Mouse (Mus musculus) limb, embryonic 13.5 days (tissue): Measurements from ENCODE around the gene Ttll8. TPM values are rescaled to one million over a fixed set of nuclear protein-coding genes. Genes with fewer than 3 reads are reported as not detected.

ENCODE experiments used
- ATAC-seq: fragments of 200-750 bp; cut with Nextera tagmentation; 2 replicates; pipeline ENCODE4 v1.8.0; 2017; ENCODE audit warnings: low read depth, moderate number of reproducible peaks, moderate TSS enrichment; ENCODE audit not compliant: low FRiP score
- H3K27ac ChIP-seq: fragments of 300-500 bp; sonication (generic); 2 replicates; pipeline ENCODE4 v1.5.1; 2015; ENCODE audit warnings: inconsistent platforms, mild to moderate bottlenecking, moderate library complexity
- H3K27me3 ChIP-seq: fragments of 300-500 bp; sonication (generic); 2 replicates; pipeline ENCODE4 v1.6.1; 2015; ENCODE audit warnings: mild to moderate bottlenecking, inconsistent platforms
- H3K36me3 ChIP-seq: fragments of 300-500 bp; sonication (generic); 2 replicates; pipeline ENCODE4 v1.6.1; 2015; ENCODE audit warnings: inconsistent platforms, mild to moderate bottlenecking, moderate library complexity
- H3K4me1 ChIP-seq: fragments of 300-500 bp; sonication (generic); 2 replicates; pipeline ENCODE4 v1.6.1; 2015; ENCODE audit warnings: inconsistent platforms
- H3K4me2 ChIP-seq: fragments of 300-500 bp; sonication (generic); replicated peaks from 2 replicates; pipeline ENCODE4 v1.6.1; 2015; ENCODE audit warnings: inconsistent platforms, mild to moderate bottlenecking, moderate library complexity
- H3K4me3 ChIP-seq: fragments of 300-500 bp; sonication (generic); 2 replicates; pipeline ENCODE4 v1.5.1; 2015; ENCODE audit warnings: moderate library complexity, mild to moderate bottlenecking, inconsistent platforms
- H3K9ac ChIP-seq: fragments of 300-500 bp; sonication (generic); 2 replicates; pipeline ENCODE4 v1.6.1; 2015; ENCODE audit warnings: mild to moderate bottlenecking, inconsistent platforms
- H3K9me3 ChIP-seq: fragments of 300-500 bp; sonication (generic); 2 replicates; pipeline ENCODE4 v1.6.1; 2016; ENCODE audit warnings: inconsistent platforms
- WGBS: fragments of 180-500 bp; shearing (Covaris S2); methylation state at CpG from one replicate; pipeline ENCODE4 v1.1.7; 2015; 5-methylcytosine and 5-hydroxymethylcytosine counted together
- polyA plus RNA-seq: library from polyadenylated mRNA; unstranded; fragments of >200 nt; fragmentation: Nextera tagmentation; extraction: Ambion mirVana; gene quantifications from 2 replicates; pipeline ENCODE4 v1.2.1, GENCODE M21; 2015

Ttll8 gene
- polyA plus RNA-seq, 1 experiment from 2014 or later = not detected

DNA sequence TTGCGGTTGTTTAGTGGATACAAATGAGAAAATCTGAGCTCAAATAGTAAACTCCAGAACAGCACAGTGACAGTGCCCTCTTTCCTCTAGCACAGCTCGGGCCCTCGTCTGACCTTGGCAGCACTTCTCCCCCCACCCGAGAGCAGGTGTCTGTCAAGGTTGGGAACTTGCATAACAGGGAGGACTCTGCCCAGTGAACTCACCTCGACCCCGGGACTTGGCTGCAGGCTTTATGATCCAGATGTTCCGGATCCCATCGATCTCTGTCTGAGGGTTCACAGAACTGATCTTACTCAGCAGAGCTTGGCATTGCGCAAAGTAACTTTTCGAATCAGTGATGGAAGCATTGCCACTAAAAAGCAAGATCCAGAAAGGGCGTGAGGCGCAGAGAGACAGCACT lies 34.9 kb downstream of the Ttll8 start:
- ATAC-seq = no peak
- no peaks in the 10 kb centered on the region for H3K27me3 ChIP-seq
- no peak overlapping the region for H3K9ac ChIP-seq
- no peaks in the 10 kb centered on the region for H3K4me1 ChIP-seq
- no peaks in the 10 kb centered on the region for H3K36me3 ChIP-seq
- no peak overlapping the region for H3K27ac ChIP-seq
- H3K4me3 ChIP-seq = no peak overlapping the region
- no peaks in the 10 kb centered on the region for H3K9me3 ChIP-seq
- WGBS = 74% methylated on average over 12 of the region's 12 CpGs
- no peak overlapping the region for H3K4me2 ChIP-seq

DNA sequence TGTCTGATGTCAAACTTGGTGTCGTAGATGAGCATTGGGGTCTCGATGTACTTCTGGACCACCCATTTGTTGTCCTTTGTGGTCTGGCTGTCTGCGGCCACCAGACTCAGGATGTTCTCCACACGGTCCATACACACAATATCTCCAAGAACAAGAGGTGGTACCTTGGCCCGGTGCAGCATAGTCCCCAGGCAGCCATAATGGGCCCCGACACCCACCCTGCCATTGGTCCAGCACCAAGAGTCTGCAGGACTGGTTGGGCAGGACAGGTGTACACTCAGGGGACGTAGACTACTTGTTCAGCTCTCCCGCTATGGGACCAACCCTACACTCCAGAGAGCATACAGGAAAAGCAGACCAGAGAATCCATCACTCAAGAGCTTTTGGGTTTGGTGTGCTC lies 37.1 kb downstream of the Ttll8 start:
- Histone ChIP-seq H3K4me1 (no peaks in the 10 kb centered on the region), H3K27ac (no peak overlapping the region), H3K4me3 (no peak overlapping the region), H3K9ac (no peak overlapping the region), H3K9me3 (no peaks in the 10 kb centered on the region), H3K27me3 (no peaks in the 10 kb centered on the region), H3K36me3 (no peaks in the 10 kb centered on the region), H3K4me2 (no peak overlapping the region)
- WGBS = 91% methylated on average over 8 of the region's 8 CpGs
- no peak for ATAC-seq

DNA sequence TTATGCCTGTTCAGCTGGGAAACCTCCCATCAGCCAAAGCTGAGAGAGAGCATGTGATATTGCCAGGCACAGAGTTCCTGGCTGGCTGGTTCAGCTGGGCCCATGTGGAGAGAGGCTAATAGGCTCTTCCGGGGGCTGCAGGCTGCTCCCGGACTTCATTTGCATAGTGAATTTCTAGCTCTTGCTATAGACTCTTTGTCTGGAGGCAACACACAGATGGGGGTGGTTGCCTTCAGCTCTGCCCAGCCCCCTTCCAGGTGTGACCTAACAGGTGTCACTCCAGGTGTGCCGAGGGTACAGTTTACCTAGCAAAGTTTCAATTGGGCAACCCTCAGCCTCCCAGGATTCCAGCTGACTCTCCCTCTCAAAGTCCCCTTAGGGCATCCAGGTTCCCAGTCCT lies 37.9 kb downstream of the Ttll8 start:
- Histone ChIP-seq H3K9me3 (no peaks in the 10 kb centered on the region), H3K27me3 (no peaks in the 10 kb centered on the region), H3K9ac (no peak overlapping the region), H3K4me3 (no peak overlapping the region), H3K27ac (no peak overlapping the region), H3K4me1 (no peaks in the 10 kb centered on the region), H3K36me3 (no peaks in the 10 kb centered on the region), H3K4me2 (no peak overlapping the region)
- ATAC-seq = no peak
- WGBS = 37% methylated on average over 3 of the region's 3 CpGs

DNA sequence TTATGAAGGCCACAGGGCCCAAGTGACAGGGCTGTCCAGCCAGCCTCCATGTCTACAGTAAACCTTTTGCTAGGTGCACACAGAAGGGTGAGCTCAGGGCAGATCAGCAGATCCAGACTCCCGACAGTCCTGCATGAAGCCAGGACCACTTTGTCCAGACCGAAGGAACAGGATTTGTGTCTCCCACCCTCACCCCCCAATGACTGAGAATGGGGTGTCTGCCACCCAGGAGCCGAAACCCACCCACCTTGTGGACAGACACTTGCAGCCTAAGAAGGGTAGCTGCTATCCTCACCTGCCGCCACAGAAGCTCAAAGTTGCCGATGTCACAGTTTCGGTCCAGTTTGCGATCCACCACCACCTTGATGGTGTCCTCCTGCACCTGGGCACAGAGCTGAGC lies 39.2 kb downstream of the Ttll8 start:
- no peaks in the 10 kb centered on the region for H3K36me3 ChIP-seq
- no peak overlapping the region for H3K9ac ChIP-seq
- H3K9me3 ChIP-seq = no peaks in the 10 kb centered on the region
- no peaks in the 10 kb centered on the region for H3K4me1 ChIP-seq
- no peaks in the 10 kb centered on the region for H3K27me3 ChIP-seq
- 92% methylated on average over 7 of the region's 7 CpGs for WGBS
- ATAC-seq = no peak
- no peak overlapping the region for H3K4me2 ChIP-seq
- H3K27ac ChIP-seq = no peak overlapping the region
- H3K4me3 ChIP-seq = no peak overlapping the region

DNA sequence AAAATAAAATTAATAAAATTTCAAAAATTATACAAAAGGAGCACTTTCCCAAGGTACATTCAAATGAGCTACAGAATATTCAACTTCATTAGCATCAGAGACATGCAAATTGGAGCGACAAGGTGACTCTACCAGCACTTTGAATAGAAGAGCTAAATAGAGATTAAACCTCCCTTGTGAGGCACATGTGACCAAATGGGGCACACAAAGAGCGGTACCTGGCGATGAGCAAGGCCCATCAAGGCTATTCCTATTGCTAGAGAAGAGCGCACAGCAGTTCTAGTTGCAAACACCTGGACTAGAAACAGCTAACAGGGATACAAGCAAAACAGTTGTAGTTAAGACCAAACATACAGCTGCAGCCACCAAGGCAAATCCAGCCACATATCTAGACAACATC lies 47.9 kb downstream of the Ttll8 start:
- H3K9ac ChIP-seq = no peak overlapping the region
- WGBS = 65% methylated on average over 4 of the region's 4 CpGs
- H3K4me3 ChIP-seq = no peak overlapping the region
- H3K4me2 ChIP-seq = no peak overlapping the region
- H3K36me3 ChIP-seq = no peaks in the 10 kb centered on the region
- H3K4me1 ChIP-seq = no peaks in the 10 kb centered on the region
- no peaks in the 10 kb centered on the region for H3K9me3 ChIP-seq
- no peaks in the 10 kb centered on the region for H3K27me3 ChIP-seq
- ATAC-seq = no peak
- no peak overlapping the region for H3K27ac ChIP-seq

DNA sequence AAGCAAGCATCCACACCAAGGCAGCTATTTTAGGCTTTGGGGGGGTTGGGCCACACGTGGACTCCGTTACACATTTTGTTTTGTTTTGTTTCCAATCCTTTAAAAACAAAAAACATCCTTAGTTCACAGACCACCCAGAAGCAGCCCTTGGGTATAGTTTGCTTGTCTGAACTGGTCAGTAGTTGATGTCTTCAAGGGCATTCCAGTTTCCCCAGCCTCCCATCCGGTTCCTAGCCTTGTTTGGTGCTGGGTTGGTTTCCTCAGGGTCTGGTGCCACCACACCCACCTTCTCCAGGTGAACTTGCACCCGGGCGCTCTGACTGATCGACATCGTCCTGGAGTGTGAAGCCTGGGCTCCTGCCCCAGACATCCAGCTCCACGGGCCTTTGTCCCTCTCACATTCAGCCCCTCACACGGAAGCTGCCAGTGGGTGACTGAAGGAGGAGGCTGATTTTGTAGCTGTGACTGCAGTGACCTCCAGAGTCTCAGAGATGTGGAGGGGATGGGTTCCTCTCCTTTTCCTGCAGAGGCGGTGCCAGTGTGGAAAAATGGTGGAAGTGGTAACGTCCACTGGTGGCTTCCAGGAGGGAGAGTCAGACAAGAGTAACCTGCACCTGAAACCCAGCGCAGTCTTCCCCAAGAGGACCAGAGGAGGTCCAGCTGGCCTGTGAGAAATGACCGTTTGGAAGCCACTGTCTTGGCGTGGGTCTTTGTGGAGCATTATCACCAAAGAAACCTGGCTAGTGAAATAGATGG lies 50.0 kb downstream of the Ttll8 start:
- H3K9ac ChIP-seq = no peak overlapping the region
- no peak for ATAC-seq
- no peaks in the 10 kb centered on the region for H3K4me1 ChIP-seq
- no peaks in the 10 kb centered on the region for H3K36me3 ChIP-seq
- H3K4me3 ChIP-seq = no peak overlapping the region
- no peaks in the 10 kb centered on the region for H3K27me3 ChIP-seq
- no peak overlapping the region for H3K4me2 ChIP-seq
- no peaks in the 10 kb centered on the region for H3K9me3 ChIP-seq
- 82% methylated on average over 14 of the region's 14 CpGs for WGBS
- H3K27ac ChIP-seq = no peak overlapping the region

DNA sequence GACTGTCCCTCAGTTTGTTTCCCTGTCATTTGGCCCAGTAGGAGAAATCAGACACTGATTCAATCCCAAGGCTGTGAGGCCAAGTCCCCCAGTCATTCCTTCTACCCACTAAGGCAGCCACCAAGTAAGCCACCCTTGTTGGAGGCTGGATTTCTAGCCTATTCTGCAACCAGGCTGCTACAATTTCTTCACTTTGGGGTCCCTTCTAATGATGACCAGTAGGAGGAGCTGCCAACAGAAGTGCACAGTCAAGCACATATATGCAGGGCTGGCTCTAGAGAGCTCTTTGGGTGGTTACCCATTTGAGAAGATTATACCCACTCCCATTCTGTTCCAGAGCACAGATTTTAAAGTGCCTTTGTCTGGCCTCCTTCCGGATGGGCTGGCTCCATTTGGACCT lies 51.1 kb downstream of the Ttll8 start:
- H3K27ac ChIP-seq = no peak overlapping the region
- no peaks in the 10 kb centered on the region for H3K36me3 ChIP-seq
- H3K4me1 ChIP-seq = no peaks in the 10 kb centered on the region
- 90% methylated on average over 1 of the region's 1 CpGs for WGBS
- ATAC-seq = no peak
- H3K4me2 ChIP-seq = no peak overlapping the region
- H3K9ac ChIP-seq = no peak overlapping the region
- H3K27me3 ChIP-seq = no peaks in the 10 kb centered on the region
- no peak overlapping the region for H3K4me3 ChIP-seq
- H3K9me3 ChIP-seq = no peaks in the 10 kb centered on the region

DNA sequence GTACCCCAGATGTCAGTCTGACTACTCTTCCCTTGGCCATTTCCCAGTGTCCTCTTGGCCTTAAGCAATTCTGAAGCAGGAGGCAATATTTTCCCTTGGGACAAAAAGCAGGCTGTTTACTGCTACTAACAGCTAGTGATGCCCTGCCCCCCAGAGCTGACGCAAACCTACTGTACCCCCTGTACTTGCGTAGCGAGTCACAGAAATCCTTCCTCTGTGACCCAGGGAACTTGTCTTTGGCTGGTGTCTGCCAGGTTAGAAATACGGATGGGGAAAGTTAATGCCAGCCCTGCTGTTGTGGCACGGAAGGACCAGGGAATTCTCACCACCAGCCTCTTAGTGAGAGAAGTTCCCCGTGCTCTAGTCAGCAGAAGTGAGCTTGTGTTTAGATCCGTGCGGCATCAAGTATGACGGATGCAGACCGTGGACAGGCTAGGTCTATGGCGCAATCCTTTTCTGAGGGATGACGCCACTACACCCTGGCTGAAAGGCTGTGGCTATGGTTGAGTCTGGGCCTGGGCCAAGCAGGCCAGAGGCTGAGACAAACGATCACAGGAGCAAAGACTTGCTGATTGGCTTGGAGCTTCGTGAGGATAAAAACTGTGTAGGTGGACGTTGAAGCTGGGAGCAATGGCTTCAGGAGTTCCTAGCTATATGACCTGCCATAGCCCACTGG lies 51.9 kb downstream of the Ttll8 start:
- Histone ChIP-seq H3K4me2 (no peak overlapping the region), H3K36me3 (no peaks in the 10 kb centered on the region), H3K9me3 (no peaks in the 10 kb centered on the region), H3K4me1 (no peaks in the 10 kb centered on the region), H3K27me3 (no peaks in the 10 kb centered on the region), H3K27ac (no peak overlapping the region), H3K9ac (no peak overlapping the region), H3K4me3 (no peak overlapping the region)
- WGBS = 84% methylated on average over 15 of the region's 15 CpGs
- ATAC-seq = no peak

DNA sequence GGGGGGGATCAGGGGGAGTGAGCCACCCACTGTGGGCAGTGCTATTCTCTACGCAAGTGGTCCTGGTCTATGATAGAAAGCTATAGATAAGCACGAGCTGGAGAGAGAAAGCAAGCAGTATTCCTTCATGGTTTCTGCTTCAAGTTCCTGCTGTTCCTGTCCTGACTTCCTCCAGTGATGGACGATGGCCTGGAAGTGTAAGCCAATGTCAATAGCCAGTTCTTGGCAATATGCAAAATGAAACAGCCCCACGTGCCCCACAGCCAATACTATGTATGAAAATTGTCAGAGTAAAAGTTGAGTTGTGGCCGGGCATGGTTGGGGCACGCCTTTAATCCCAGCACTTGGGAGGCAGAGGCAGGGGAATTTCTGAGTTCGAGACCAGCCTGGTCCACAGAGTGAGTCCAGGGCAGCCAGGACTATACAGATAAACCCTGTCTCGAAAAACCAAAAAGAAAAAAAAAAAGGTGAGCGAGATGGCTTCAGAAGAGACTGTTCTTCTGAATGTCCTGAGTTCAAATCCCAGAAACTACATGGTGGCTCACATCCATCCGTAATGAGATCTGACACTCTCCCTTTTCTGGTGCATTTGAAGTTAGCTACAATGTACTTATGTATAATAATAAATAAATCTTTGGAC lies 57.8 kb downstream of the Ttll8 start:
- Histone ChIP-seq H3K9me3 (no peaks in the 10 kb centered on the region), H3K4me1 (0 out of 2 replicates have a peak, but pooled peaks cover under 1% of the 10 kb centered on the region), H3K27ac (no peak overlapping the region), H3K9ac (no peak overlapping the region), H3K36me3 (no peaks in the 10 kb centered on the region), H3K27me3 (peaks cover 3% of the 10 kb centered on the region; the same call in 1 of the 2 replicates), H3K4me3 (no peak overlapping the region), H3K4me2 (no peak overlapping the region)
- 89% methylated on average over 10 of the region's 10 CpGs for WGBS
- no peak for ATAC-seq

DNA sequence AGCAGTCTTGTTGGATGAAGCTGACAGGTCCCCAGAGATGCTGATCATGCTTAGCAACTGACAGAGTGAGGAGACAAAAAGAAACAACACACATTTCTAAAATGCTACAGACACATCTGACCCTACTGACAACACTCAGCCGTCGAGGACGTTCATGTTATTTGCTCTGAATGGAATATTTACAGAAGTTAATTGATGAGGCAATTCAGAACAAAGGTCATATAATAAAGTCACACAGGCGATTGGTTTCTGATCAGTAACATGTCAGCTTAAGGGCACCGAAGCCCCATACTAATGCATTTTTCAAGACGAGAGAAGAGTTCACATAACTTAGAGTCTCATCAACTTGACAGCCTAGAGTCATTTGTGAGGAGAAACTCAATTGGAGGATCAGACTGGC lies 58.3 kb downstream of the Ttll8 start:
- Histone ChIP-seq H3K9me3 (no peaks in the 10 kb centered on the region), H3K9ac (no peak overlapping the region), H3K36me3 (no peaks in the 10 kb centered on the region), H3K4me2 (no peak overlapping the region), H3K4me1 (0 out of 2 replicates have a peak, but pooled peaks cover 6% of the 10 kb centered on the region), H3K27me3 (peaks cover 3% of the 10 kb centered on the region; the same call in 1 of the 2 replicates), H3K4me3 (no peak overlapping the region), H3K27ac (no peak overlapping the region)
- 88% methylated on average over 6 of the region's 6 CpGs for WGBS
- ATAC-seq = no peak

DNA sequence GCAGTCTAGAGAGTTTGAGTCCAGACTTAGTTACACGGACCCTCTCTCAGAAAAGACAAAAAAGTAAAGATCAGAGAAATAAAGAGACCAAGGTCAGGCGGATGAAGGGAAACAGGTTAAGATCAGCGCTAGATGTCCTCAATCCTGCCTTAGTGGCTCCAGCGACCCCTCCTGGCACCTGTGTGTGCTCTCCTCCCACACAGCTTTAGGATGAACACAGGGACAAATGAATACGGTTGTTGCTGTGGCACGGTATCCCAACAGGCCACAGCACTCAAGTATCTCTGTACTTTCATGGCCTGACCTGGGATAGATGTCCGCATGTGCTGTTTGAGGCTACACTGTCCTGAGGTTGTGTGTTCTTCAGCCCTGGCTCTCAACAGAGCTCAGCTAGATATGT lies 59.1 kb downstream of the Ttll8 start:
- WGBS = 65% methylated on average over 7 of the region's 7 CpGs
- peaks cover 6% of the 10 kb centered on the region for H3K27me3 ChIP-seq

DNA sequence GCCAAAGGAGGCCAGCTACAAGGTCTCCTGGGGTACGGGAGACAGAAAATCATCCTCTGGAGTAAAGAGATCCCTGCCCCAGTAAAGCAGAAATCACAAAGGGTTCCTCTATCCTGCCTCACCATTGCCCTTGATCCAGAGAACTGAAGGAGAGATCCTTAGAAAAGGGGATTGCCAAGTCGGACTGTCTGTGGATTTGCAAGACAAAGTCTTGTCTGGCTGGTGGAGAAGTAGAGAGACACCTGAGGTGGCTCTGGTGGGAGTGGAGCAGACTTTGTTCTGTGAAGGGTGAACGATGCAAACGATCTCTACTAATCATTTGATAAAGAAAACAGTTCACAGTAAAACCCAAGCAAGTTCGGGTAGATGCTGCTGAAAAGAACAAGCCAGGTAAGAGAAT lies 61.3 kb downstream of the Ttll8 start:
- H3K9ac ChIP-seq = no peak overlapping the region
- H3K27ac ChIP-seq = no peak overlapping the region
- H3K4me3 ChIP-seq = no peak overlapping the region
- no peak for ATAC-seq
- H3K9me3 ChIP-seq = no peaks in the 10 kb centered on the region
- 75% methylated on average over 5 of the region's 5 CpGs for WGBS
- H3K36me3 ChIP-seq = no peaks in the 10 kb centered on the region
- 0 out of 2 replicates have a peak, but pooled peaks cover 6% of the 10 kb centered on the region for H3K4me1 ChIP-seq
- no peak overlapping the region for H3K4me2 ChIP-seq
- H3K27me3 ChIP-seq = peaks cover 14% of the 10 kb centered on the region

More for the DNA sequence above, 59.1 kb downstream of the Ttll8 start:
- no peak overlapping the region for H3K4me3 ChIP-seq
- no peaks in the 10 kb centered on the region for H3K36me3 ChIP-seq
- H3K4me1 ChIP-seq = 0 out of 2 replicates have a peak, but pooled peaks cover 6% of the 10 kb centered on the region
- no peak for ATAC-seq
- H3K9ac ChIP-seq = no peak overlapping the region
- no peak overlapping the region for H3K4me2 ChIP-seq
- H3K27ac ChIP-seq = no peak overlapping the region
- H3K9me3 ChIP-seq = no peaks in the 10 kb centered on the region
